Mouse (Mus musculus) liver, embryonic 13.5 days (tissue): ENCODE data around the gene Trmt11. TPM values are rescaled to one million over a fixed set of nuclear protein-coding genes. Genes with fewer than 3 reads are reported as not detected.

Experiments used
- ATAC-seq: fragments of 200-750 bp; cut with Nextera tagmentation; 2 replicates; pipeline ENCODE4 v1.8.0; 2017; ENCODE audit warnings: low read depth, mild to moderate bottlenecking, moderate number of reproducible peaks, moderate library complexity
- DNase-seq: peaks from one replicate; pipeline ENCODE4 v3.0.0; 2022
- H3K27ac ChIP-seq: fragments of 300-500 bp; sonication (generic); 2 replicates; pipeline ENCODE4 v1.5.1; 2015; ENCODE audit warnings: moderate library complexity, mild to moderate bottlenecking, inconsistent platforms
- H3K27me3 ChIP-seq: fragments of 300-500 bp; sonication (generic); 2 replicates; pipeline ENCODE4 v1.6.1; 2015; ENCODE audit warnings: mild to moderate bottlenecking, inconsistent platforms
- H3K36me3 ChIP-seq: fragments of 300-500 bp; sonication (generic); 2 replicates; pipeline ENCODE4 v1.6.1; 2015; ENCODE audit warnings: mild to moderate bottlenecking, inconsistent platforms
- H3K4me1 ChIP-seq: fragments of 300-500 bp; sonication (generic); replicated peaks from 2 replicates; pipeline ENCODE4 v1.6.1; 2015; ENCODE audit warnings: inconsistent platforms
- H3K4me2 ChIP-seq: fragments of 300-500 bp; sonication (generic); 2 replicates; pipeline ENCODE4 v1.6.1; 2015; ENCODE audit warnings: inconsistent platforms, mild to moderate bottlenecking, moderate library complexity
- H3K4me3 ChIP-seq: fragments of 300-500 bp; sonication (generic); replicated peaks from 2 replicates; pipeline ENCODE4 v1.5.1; 2015; ENCODE audit warnings: mild to moderate bottlenecking, inconsistent platforms
- H3K9ac ChIP-seq: fragments of 300-500 bp; sonication (generic); 2 replicates; pipeline ENCODE4 v1.6.1; 2015; ENCODE audit warnings: mild to moderate bottlenecking, inconsistent platforms
- H3K9me3 ChIP-seq: fragments of 300-500 bp; sonication (generic); replicated peaks from 2 replicates; pipeline ENCODE4 v1.6.1; 2016; ENCODE audit warnings: inconsistent platforms
- WGBS: fragments of 180-500 bp; shearing (Covaris S2); methylation state at CpG from one replicate; pipeline ENCODE4 v1.1.7; 2015; ENCODE audit not compliant: insufficient replicate concordance; 5-methylcytosine and 5-hydroxymethylcytosine counted together
- polyA plus RNA-seq: library from polyadenylated mRNA; unstranded; fragments of >200 nt; fragmentation: Nextera tagmentation; extraction: Ambion mirVana; gene quantifications from 2 replicates; pipeline ENCODE4 v1.2.1, GENCODE M21; 2015

The Trmt11 gene
- polyA plus RNA-seq, 1 experiment from 2014 or later = 21.8 TPM

DNA sequence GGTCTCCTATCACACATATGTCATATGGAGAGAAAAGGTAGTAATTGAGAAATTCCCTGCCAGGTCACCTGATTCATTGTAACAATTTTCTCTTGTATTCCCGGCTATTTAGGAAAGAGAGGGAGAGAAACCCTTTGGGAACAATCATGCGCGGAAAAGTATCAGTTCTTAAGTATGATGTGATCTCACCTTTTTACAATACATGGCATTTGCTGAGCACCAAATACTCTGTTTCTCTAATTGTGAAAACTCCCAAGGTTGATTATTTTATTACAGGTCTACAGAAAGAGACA, 18.3 kb upstream of the Trmt11 start:
- Histone ChIP-seq H3K9me3 (no peaks in the 10 kb centered on the region), H3K4me2 (peak overlapping the region; percentile 91), H3K4me1 (peaks cover 14% of the 10 kb centered on the region), H3K4me3 (peak overlapping the region; percentile 70), H3K27ac (peak overlapping the region; percentile 93), H3K27me3 (0 out of 2 replicates have a peak, but pooled peaks cover 4% of the 10 kb centered on the region), H3K36me3 (no peaks in the 10 kb centered on the region), H3K9ac (peak overlapping the region; percentile 69)
- DNase-seq (no peak), ATAC-seq (no peak)
- 39% methylated on average over 3 of the region's 3 CpGs for WGBS

DNA sequence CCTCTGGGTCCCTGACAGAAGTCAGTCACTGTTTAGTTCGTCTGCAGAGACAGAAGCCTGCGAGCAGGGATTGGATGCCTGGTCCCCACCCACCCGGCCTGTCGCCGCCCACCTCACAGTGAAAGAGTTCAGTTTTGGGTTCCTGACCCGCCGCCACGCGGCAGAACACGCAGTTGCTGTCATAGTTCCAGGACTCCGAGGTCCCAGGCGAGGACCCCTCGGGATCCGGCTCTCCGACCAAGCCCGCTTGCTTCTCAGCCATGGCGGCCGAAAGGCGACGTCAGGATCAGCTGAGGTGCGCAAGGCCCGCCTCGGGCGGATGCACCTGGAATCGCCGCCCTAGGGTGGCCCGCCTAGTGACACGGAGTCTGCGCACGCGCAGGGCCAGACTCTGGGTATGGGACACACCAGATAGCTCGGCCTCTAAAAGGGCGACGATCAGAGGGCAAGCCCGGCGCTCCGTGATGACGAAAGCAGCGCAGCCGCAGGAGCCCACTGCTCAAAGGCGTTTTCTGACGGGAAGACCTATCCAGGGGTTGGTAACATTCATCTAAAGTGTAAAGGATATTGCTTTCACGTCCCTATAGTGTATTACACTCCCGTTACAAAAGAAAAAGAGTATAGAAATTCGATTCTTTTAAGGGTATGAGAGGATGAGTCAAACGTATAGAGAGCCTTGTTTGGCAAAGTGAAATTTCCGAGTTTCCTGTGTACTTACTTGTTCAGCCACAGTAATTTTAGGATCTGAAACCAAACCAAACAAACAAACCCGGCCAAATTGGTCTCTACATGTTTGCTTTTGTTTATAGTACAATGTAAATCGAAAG, 17.8 kb upstream of the Trmt11 start:
- peak overlapping the region; percentile 70 for H3K4me3 ChIP-seq
- DNase-seq = peak; percentile 97
- peaks cover 13% of the 10 kb centered on the region for H3K4me1 ChIP-seq
- WGBS = under 1% methylated on average over 49 of the region's 49 CpGs
- 0 out of 2 replicates have a peak, but pooled peaks cover 4% of the 10 kb centered on the region for H3K27me3 ChIP-seq
- ATAC-seq = peak; percentile 100
- H3K36me3 ChIP-seq = no peaks in the 10 kb centered on the region
- peak overlapping the region; percentile 91 for H3K4me2 ChIP-seq
- H3K27ac ChIP-seq = peak overlapping the region; percentile 93
- H3K9ac ChIP-seq = peak overlapping the region; percentile 76
- H3K9me3 ChIP-seq = no peaks in the 10 kb centered on the region

DNA sequence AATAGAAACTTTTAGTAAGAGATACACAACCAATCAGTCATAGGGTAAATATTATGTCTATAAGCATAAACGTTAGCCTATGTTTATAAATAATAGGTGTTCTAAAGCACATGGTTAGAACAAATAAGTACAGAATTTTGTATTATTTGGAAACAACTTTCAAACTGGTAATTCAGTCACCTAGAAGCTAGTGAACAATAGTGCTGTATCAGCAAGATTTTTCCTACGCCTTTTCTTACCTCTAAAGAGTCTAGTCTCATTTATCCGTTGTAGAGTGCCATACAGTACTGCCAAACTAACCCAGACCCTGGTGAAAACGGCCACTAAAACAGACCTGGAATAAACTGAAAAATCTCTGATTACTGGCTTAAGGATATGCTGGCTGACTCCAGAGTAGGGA, 12.5 kb upstream of the Trmt11 start:
- H3K4me1 ChIP-seq = peaks cover 32% of the 10 kb centered on the region
- DNase-seq (no peak), ATAC-seq (no peak)
- H3K27ac ChIP-seq = no peak overlapping the region
- no peaks in the 10 kb centered on the region for H3K27me3 ChIP-seq
- H3K36me3 ChIP-seq = peaks cover 3% of the 10 kb centered on the region; the same call in 1 of the 2 replicates
- no peak overlapping the region for H3K9ac ChIP-seq
- 69% methylated on average over 4 of the region's 4 CpGs for WGBS
- H3K4me2 ChIP-seq = no peak overlapping the region
- H3K4me3 ChIP-seq = no peak overlapping the region
- no peaks in the 10 kb centered on the region for H3K9me3 ChIP-seq

DNA sequence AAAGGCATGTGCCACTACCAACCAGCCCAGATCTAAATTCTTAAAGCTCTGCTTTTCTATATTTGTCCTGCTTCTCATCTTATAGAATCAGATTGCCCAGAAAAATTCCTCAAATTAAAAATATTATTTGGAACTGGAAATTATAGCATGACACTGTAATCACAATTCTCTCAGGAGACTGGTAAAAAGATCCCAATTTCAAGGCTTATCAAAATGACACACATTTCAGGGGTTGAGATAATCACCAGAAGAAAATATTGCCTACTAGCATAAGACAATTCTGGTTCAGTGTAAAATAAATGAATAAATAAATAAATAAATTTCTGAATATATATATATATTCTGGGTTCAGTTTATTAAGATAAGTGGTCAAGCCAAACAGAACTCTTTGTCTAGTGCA, 9.1 kb upstream of the Trmt11 start:
- ATAC-seq = peak; percentile 75
- Histone ChIP-seq H3K4me3 (no peak overlapping the region), H3K27ac (peak overlapping the region; percentile 61), H3K9me3 (no peaks in the 10 kb centered on the region), H3K36me3 (peaks cover 3% of the 10 kb centered on the region; the same call in 1 of the 2 replicates), H3K4me1 (peaks cover 21% of the 10 kb centered on the region), H3K9ac (no peak overlapping the region), H3K4me2 (no peak overlapping the region), H3K27me3 (no peaks in the 10 kb centered on the region)
- DNase-seq = no peak

DNA sequence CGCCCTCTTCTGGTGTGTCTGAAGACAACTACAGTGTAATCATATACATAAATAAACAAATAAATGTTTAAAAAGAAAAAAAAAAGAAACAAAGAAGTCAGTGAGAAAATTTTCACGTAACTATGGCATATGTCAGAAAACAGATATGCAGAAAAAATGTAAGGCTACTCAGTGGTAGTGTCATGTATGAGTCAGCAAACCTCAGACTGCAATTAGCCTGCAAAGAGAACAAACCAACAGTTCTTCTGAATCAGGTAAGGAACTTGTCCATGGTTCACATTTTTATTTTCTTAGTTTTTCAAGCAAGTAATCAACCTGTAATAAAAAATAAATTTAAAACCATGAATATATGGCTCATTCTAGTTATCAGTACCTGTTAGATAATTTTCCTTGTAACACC, 7.6 kb upstream of the Trmt11 start:
- 52% methylated on average over 2 of the region's 2 CpGs for WGBS
- no peak overlapping the region for H3K4me3 ChIP-seq
- H3K4me2 ChIP-seq = no peak overlapping the region
- no peaks in the 10 kb centered on the region for H3K9me3 ChIP-seq
- H3K4me1 ChIP-seq = peaks cover 21% of the 10 kb centered on the region
- no peak for DNase-seq
- ATAC-seq = no peak
- H3K27ac ChIP-seq = no peak overlapping the region
- peaks cover 3% of the 10 kb centered on the region; the same call in 1 of the 2 replicates for H3K36me3 ChIP-seq
- no peaks in the 10 kb centered on the region for H3K27me3 ChIP-seq
- H3K9ac ChIP-seq = no peak overlapping the region

DNA sequence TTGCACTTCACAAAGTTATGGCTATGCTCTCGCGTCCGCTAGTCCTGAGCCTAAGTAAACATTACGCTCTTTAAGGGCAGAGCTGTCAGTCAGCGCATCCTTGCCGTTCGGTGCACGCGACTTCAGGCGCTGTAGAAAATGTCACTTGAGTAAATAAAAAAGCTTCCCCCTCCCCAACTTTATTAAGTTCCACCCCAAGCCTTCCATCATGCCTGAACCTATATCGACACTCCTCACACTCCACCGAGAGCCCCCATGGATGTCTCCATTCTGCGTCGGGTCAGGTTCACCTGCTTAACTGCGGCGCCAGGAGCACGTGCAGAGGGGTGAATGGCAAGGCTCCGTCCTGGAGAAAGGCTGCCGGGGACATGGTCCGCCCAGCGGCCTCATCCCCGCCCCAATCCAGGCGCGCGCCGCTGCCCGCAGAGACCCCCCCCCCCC, 435 bp downstream of the Trmt11 start:
- peak; percentile 82 for ATAC-seq
- Histone ChIP-seq H3K36me3 (peaks cover 19% of the 10 kb centered on the region), H3K27me3 (no peaks in the 10 kb centered on the region), H3K4me1 (peaks cover 21% of the 10 kb centered on the region), H3K9me3 (no peaks in the 10 kb centered on the region), H3K4me2 (peak overlapping the region; percentile 83), H3K9ac (peak overlapping the region; percentile 82), H3K27ac (peak overlapping the region; percentile 86), H3K4me3 (peak overlapping the region; percentile 80)
- WGBS = under 1% methylated on average over 27 of the region's 27 CpGs
- no peak for DNase-seq

DNA sequence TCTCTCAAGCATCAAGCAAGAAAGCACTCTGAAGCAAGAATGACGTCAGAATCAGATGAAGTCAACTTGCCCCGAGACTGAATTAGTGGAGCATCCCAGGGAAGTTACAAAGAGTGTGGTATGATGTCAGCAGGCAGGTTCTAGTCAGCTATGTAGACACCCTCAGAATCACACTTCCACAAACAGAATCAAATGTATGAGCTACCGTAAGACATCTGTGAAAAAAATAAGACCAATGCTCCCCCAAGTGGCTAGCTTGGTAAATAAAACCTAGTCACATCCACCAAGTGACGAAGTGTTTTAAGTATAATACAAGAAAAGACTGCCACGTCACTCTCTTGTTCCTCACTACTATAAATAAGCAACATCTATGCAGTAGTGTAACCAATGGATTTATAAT, 13.5 kb downstream of the Trmt11 start:
- WGBS = 69% methylated on average over 5 of the region's 5 CpGs
- Histone ChIP-seq H3K27me3 (no peaks in the 10 kb centered on the region), H3K4me3 (no peak overlapping the region), H3K9ac (no peak overlapping the region), H3K4me1 (peaks cover 5% of the 10 kb centered on the region), H3K36me3 (peaks cover 55% of the 10 kb centered on the region), H3K27ac (no peak overlapping the region), H3K9me3 (no peaks in the 10 kb centered on the region), H3K4me2 (no peak overlapping the region)
- DNase-seq (no peak), ATAC-seq (no peak)

DNA sequence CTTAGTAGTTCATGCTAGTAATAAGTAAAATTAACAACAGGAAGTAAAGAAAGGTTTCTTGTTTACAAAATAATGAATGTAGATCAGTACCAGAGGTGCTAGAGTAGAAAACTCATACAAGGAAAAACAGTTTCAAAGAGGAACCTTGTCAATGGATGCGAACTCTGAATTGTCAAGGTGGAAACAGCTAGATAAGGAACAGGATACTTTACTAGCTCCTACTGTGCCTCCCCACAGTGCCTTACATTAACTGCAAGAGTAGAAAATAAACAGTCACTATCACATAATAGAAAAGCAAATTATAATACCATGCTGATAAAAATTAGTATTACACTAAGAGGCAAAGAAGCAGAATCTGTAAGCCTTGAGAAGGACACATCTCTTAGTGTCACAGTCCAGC, 14.9 kb downstream of the Trmt11 start:
- DNase-seq = no peak
- no peak overlapping the region for H3K4me3 ChIP-seq
- peaks cover 5% of the 10 kb centered on the region for H3K4me1 ChIP-seq
- ATAC-seq = peak; percentile 60; the same call in 1 of the 2 replicates
- H3K4me2 ChIP-seq = no peak overlapping the region
- WGBS = 57% methylated on average over 1 of the region's 1 CpGs
- H3K27me3 ChIP-seq = no peaks in the 10 kb centered on the region
- H3K27ac ChIP-seq = no peak overlapping the region
- H3K9me3 ChIP-seq = no peaks in the 10 kb centered on the region
- no peak overlapping the region for H3K9ac ChIP-seq
- peaks cover 53% of the 10 kb centered on the region for H3K36me3 ChIP-seq

DNA sequence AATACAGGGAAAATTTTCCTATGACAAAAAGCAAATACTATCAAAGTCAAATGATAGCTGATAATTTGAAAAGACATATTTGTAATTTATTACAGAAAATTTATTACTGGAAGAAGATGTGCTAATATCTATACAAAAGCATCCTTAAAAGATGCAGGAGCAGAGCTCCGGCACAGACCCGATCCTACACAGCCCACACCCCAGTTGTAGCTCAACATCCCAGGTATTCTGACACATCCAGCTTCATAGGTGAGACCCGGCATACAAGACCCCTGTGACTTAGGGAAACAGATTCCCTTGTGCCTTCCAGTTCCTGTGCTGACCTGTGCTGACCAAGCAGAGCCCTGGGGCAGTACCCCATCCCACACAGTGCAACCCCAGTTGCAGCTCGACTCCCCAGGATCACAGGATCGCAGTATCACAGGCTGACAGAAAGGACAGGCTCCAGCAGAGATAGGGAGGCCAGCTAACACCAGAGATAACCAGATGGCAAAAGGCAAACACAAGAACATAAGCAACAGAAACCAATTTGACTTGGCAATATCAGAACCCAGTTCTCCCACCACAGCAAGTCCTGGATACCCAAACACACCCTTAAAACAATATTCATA, 22.8 kb downstream of the Trmt11 start:
- H3K27me3 ChIP-seq = no peaks in the 10 kb centered on the region
- DNase-seq (peak; percentile 61), ATAC-seq (peak; percentile 100)
- H3K4me2 ChIP-seq = no peak overlapping the region
- peaks cover 19% of the 10 kb centered on the region for H3K36me3 ChIP-seq
- H3K4me1 ChIP-seq = peaks cover 9% of the 10 kb centered on the region
- H3K9ac ChIP-seq = no peak overlapping the region
- H3K27ac ChIP-seq = no peak overlapping the region; the same call in 1 of the 2 replicates
- WGBS = 63% methylated on average over 5 of the region's 5 CpGs
- H3K4me3 ChIP-seq = no peak overlapping the region
- H3K9me3 ChIP-seq = no peaks in the 10 kb centered on the region

DNA sequence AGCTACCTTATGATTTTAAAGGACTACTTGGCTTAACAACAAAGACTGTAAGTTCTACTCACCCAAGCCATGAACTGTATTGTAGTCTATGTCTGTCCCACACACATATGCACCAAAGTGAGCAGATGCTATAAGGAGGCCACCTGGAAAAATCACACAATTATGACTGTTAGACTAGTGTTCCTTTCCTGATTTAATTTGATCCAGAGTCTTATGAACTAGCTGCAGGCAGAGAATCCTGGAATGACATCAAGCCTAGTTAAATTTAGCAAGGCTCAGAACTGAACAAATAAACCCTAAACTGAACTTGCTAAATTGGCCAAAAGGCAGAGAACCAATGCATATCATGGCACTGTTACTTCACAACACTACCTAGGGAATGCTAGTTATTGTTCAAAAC, 34.2 kb downstream of the Trmt11 start:
- H3K27ac ChIP-seq = no peak overlapping the region
- no peak overlapping the region for H3K4me2 ChIP-seq
- DNase-seq (no peak), ATAC-seq (no peak)
- no peak overlapping the region for H3K9ac ChIP-seq
- peaks cover 49% of the 10 kb centered on the region for H3K36me3 ChIP-seq
- no peaks in the 10 kb centered on the region for H3K27me3 ChIP-seq
- H3K4me1 ChIP-seq = no peaks in the 10 kb centered on the region
- no peak overlapping the region for H3K4me3 ChIP-seq
- no peaks in the 10 kb centered on the region for H3K9me3 ChIP-seq

DNA sequence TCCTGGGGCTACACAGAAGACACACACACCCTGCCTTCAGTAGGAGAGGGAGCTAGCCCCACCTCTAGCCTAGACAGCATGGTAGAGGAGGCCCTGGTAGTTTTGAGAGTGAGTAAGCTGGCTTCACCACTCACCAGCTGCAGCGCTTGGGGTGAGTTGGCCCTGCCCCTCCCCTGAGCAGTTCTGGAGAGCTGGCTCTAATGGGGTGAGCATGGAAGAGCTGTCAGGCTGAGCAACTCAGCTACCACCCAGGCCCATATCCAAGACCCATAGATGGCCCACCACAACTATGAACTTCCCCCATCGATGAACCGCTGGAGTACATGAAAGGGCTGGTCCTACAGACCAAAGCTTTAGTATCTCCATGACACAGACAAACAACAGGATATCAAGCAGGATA, 35.9 kb downstream of the Trmt11 start:
- Histone ChIP-seq H3K36me3 (peaks cover 61% of the 10 kb centered on the region), H3K4me3 (no peak overlapping the region), H3K4me2 (no peak overlapping the region), H3K9me3 (no peaks in the 10 kb centered on the region), H3K27ac (no peak overlapping the region), H3K4me1 (no peaks in the 10 kb centered on the region), H3K9ac (no peak overlapping the region), H3K27me3 (no peaks in the 10 kb centered on the region)
- WGBS = 61% methylated on average over 3 of the region's 3 CpGs
- ATAC-seq (peak; percentile 26; the same call in 1 of the 2 replicates), DNase-seq (no peak)
